ENCODE assay signal across 22 mouse cellular contexts in the genomic region with DNA sequence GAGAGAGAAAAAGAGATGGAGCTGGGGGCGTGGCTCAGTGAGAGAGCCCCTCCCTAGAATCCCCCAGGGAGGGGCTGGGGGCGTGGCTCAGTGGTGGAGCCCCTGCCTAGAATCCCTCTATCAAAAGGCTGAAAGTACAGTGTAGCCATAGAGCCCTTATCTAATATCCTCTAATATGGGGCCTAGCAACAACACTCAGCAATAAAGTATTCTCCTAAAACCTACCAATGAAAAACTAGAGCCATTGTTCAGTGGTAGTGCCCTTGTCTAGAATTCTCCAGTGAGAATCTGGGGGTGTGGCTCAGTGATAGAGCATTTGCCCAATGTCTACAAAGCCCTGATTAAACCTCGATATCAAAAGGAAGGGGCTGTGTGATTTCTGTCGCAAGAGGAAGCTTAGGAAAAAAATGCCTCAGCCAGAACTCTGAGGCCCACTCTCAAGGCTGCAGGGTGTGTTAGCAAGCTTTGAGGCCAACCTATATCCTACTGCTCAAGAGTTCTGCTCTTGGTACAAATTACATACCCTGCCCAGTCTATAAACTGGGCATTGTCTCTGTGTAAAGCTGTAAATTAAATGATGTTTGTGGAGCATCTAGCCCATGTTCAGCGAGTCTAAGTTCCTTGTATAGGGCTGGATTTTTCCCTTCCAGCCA. TPM values are rescaled to one million over a fixed set of nuclear protein-coding genes. Genes with fewer than 3 reads are reported as not detected.
DNase-seq lines count a peak whose midpoint lies in the region; ATAC-seq lines count a peak whose summit lies in the region.
"Had no signal": no experiment of that assay in that cellular context is flagged by ENCODE, and none has a peak within 500 bp of the region (broad histone marks: within the 10 kb centered on the region; RNA-seq: fewer than 3 reads in every experiment).

No protein-coding gene starts in this region.

- no peak for DNase-seq in liver
- DNase-seq in c-Kit-positive CD71-positive TER-119-negative erythroid progenitor cells, embryonic 14.5 days (ENCODE audit: low read depth) = peak; percentile 5
- no peak for DNase-seq in gastrocnemius, postnatal 25 days
- no peak for DNase-seq in gastrocnemius, adult 18-20 months (ENCODE audit: low spot score)
- DNase-seq: adrenal gland, adult 8-10 months; cerebellum, adult 18-20 months; cerebellum, postnatal 36 days; heart, postnatal 14 days; kidney, adult 9 months; kidney, postnatal 36 days; lung, postnatal 4 days; thymus, postnatal 14 days had no signal

- H3K9ac ChIP-seq in liver, embryonic 15.5 days = no peak overlapping the region
- no peak overlapping the region for H3K9ac ChIP-seq in intestine, embryonic 15.5 days
- no peak overlapping the region for H3K9ac ChIP-seq in stomach, embryonic 15.5 days
- H3K9ac ChIP-seq: limb, embryonic 13.5 days; midbrain, embryonic 12.5 days; neural tube, embryonic 15.5 days had no signal

- peak; percentile 22; the same call in 1 of the 2 replicates for ATAC-seq in liver, embryonic 15.5 days (ENCODE audit: insufficient read depth)
- peak; percentile 94 for ATAC-seq in intestine, embryonic 15.5 days
- ATAC-seq in stomach, embryonic 15.5 days (ENCODE audit: insufficient read depth, low FRiP score, low read depth) = peak; percentile 88
- ATAC-seq: forebrain, embryonic 14.5 days; hindbrain, embryonic 16.5 days had no signal

- no peaks in the 10 kb centered on the region for H3K9me3 ChIP-seq in liver, embryonic 15.5 days (replicated peaks)
- H3K9me3 ChIP-seq in intestine, embryonic 15.5 days = no peaks in the 10 kb centered on the region
- no peaks in the 10 kb centered on the region for H3K9me3 ChIP-seq in stomach, embryonic 15.5 days
- H3K9me3 ChIP-seq: embryonic facial prominence, embryonic 10.5 days; limb, embryonic 13.5 days; midbrain, embryonic 12.5 days; neural tube, embryonic 15.5 days had no signal

- H3K27me3 ChIP-seq in liver, embryonic 15.5 days = no peaks in the 10 kb centered on the region; the same call in 1 of the 2 replicates
- no peaks in the 10 kb centered on the region for H3K27me3 ChIP-seq in intestine, embryonic 15.5 days (replicated peaks)
- no peaks in the 10 kb centered on the region for H3K27me3 ChIP-seq in stomach, embryonic 15.5 days (replicated peaks)
- H3K27me3 ChIP-seq: limb, embryonic 13.5 days; midbrain, embryonic 12.5 days; neural tube, embryonic 15.5 days had no signal

- H3K27ac ChIP-seq in liver, embryonic 15.5 days (replicated peaks) = no peak overlapping the region
- H3K27ac ChIP-seq in intestine, embryonic 15.5 days = peak overlapping the region; percentile 90
- H3K27ac ChIP-seq in stomach, embryonic 15.5 days = peak overlapping the region; percentile 77
- H3K27ac ChIP-seq: embryonic facial prominence, embryonic 10.5 days; limb, embryonic 13.5 days; midbrain, embryonic 12.5 days; neural tube, embryonic 15.5 days had no signal

- no peaks in the 10 kb centered on the region for H3K36me3 ChIP-seq in liver, embryonic 15.5 days (replicated peaks)
- no peaks in the 10 kb centered on the region for H3K36me3 ChIP-seq in intestine, embryonic 15.5 days
- H3K36me3 ChIP-seq in stomach, embryonic 15.5 days = no peaks in the 10 kb centered on the region
- H3K36me3 ChIP-seq: embryonic facial prominence, embryonic 10.5 days; limb, embryonic 13.5 days; midbrain, embryonic 12.5 days; neural tube, embryonic 15.5 days had no signal

- H3K4me1 ChIP-seq in liver, embryonic 15.5 days (replicated peaks) = no peaks in the 10 kb centered on the region
- 0 out of 2 replicates have a peak, but pooled peaks cover 2% of the 10 kb centered on the region for H3K4me1 ChIP-seq in intestine, embryonic 15.5 days (replicated peaks)
- no peaks in the 10 kb centered on the region for H3K4me1 ChIP-seq in stomach, embryonic 15.5 days
- H3K4me1 ChIP-seq: limb, embryonic 13.5 days; midbrain, embryonic 12.5 days; neural tube, embryonic 15.5 days had no signal

- no peak overlapping the region for H3K4me3 ChIP-seq in liver, embryonic 15.5 days (replicated peaks)
- H3K4me3 ChIP-seq in intestine, embryonic 15.5 days (replicated peaks) = no peak overlapping the region
- H3K4me3 ChIP-seq in stomach, embryonic 15.5 days (replicated peaks) = no peak overlapping the region
- H3K4me3 ChIP-seq: embryonic facial prominence, embryonic 10.5 days; limb, embryonic 13.5 days; midbrain, embryonic 12.5 days; myocyte; neural tube, embryonic 15.5 days had no signal

- H3K4me2 ChIP-seq in liver, embryonic 15.5 days = no peak overlapping the region
- H3K4me2 ChIP-seq in intestine, embryonic 15.5 days (replicated peaks) = 0 out of 2 replicates have a peak overlapping the region, but pooled peaks have one; percentile 5
- H3K4me2 ChIP-seq in stomach, embryonic 15.5 days = no peak overlapping the region
- H3K4me2 ChIP-seq: limb, embryonic 13.5 days; midbrain, embryonic 12.5 days; neural tube, embryonic 15.5 days had no signal

- WGBS in liver, embryonic 15.5 days (ENCODE audit: insufficient replicate concordance) = 31% methylated on average over 5 of the region's 5 CpGs
- WGBS in intestine, embryonic 15.5 days = 39% methylated on average over 5 of the region's 5 CpGs
- WGBS in stomach, embryonic 15.5 days = 61% methylated on average over 5 of the region's 5 CpGs

RNA-seq across cellular contexts. Expression of gene Zan, which starts 4.5 kb away (rescaled TPM):
- 0.07 and 0.25 TPM in 2 replicates for polyA plus RNA-seq in liver, embryonic 15.5 days (2015; fragmentation: Nextera tagmentation; extraction: Ambion mirVana)
- 0.52 and 0.93 TPM in 2 replicates for polyA plus RNA-seq in intestine, embryonic 15.5 days (2015; fragmentation: Nextera tagmentation; extraction: Ambion mirVana)
- 0.72 and 0.94 TPM in 2 replicates for polyA plus RNA-seq in stomach, embryonic 15.5 days (2015; fragmentation: Nextera tagmentation; extraction: Ambion mirVana)
- total RNA-seq in gastrocnemius, postnatal 25 days (2021) = under 1 TPM in 1 of 2 experiments, not detected in 1; 0.08 TPM
- under 1 TPM in 1 of 2 experiments, not detected in 1; 0.07 TPM for total RNA-seq in gastrocnemius, adult 18-20 months (2021)
- total RNA-seq: adrenal gland, adult 8-10 months had no signal

RNA-seq across cellular contexts. Expression of gene Pop7, which starts 29.9 kb away (rescaled TPM):
- polyA plus RNA-seq in liver, embryonic 15.5 days (2015; fragmentation: Nextera tagmentation; extraction: Ambion mirVana) = 29.4 and 33.4 TPM in 2 replicates
- 60.4 and 64.2 TPM in 2 replicates for polyA plus RNA-seq in intestine, embryonic 15.5 days (2015; fragmentation: Nextera tagmentation; extraction: Ambion mirVana)
- 52.4 and 54.6 TPM in 2 replicates for polyA plus RNA-seq in stomach, embryonic 15.5 days (2015; fragmentation: Nextera tagmentation; extraction: Ambion mirVana)
- 1 to 10 TPM; 9.7 to 9.9 TPM for total RNA-seq in gastrocnemius, postnatal 25 days (2021)
- total RNA-seq in gastrocnemius, adult 18-20 months (2021) = 10 to 100 TPM in 1 of 2 experiments, 1 to 10 TPM in 1; 8.9 to 10.8 TPM

RNA-seq across cellular contexts. Expression of gene Gigyf1, which starts 46.0 kb away (rescaled TPM):
- polyA plus RNA-seq in liver, embryonic 15.5 days (2015; fragmentation: Nextera tagmentation; extraction: Ambion mirVana) = 3.2 and 3.8 TPM in 2 replicates
- polyA plus RNA-seq in intestine, embryonic 15.5 days (2015; fragmentation: Nextera tagmentation; extraction: Ambion mirVana) = 8.4 and 10.4 TPM in 2 replicates
- polyA plus RNA-seq in stomach, embryonic 15.5 days (2015; fragmentation: Nextera tagmentation; extraction: Ambion mirVana) = 10.2 and 12.2 TPM in 2 replicates
- 10 to 100 TPM; 15.2 to 17.5 TPM for total RNA-seq in gastrocnemius, postnatal 25 days (2021)
- total RNA-seq in gastrocnemius, adult 18-20 months (2021) = 10 to 100 TPM; 19.9 to 23.5 TPM

Comparison
In these comparisons a context has a peak if more than half of its experiments do, and no peak if none do; other contexts are left out.
1. ATAC-seq: peak in every context shown above with its lines; median percentile 94 in intestine, embryonic 15.5 days; 88 in stomach, embryonic 15.5 days; 22 in liver, embryonic 15.5 days.